Mouse (Mus musculus) erythroblast, embryonic 14.5 days (primary cell): ENCODE measurements around the gene Cryba2.

Experiments used
- GATA1 ChIP-seq: IDR thresholded peaks from 2 replicates; pipeline ENCODE4 v1.6.1; 2012; ENCODE audit warnings: low read length, inconsistent platforms, mixed read lengths
- TAL1 ChIP-seq: IDR thresholded peaks from 3 replicates; pipeline ENCODE4 v1.6.1; 2012; ENCODE audit warnings: low read length, inconsistent platforms, mixed read lengths

GRCm38 (mm10) chr1:74859223-74859984 lies 33.5 kb downstream of the Cryba2 start:
- no peak for TF ChIP-seq TAL1
- TF ChIP-seq GATA1: no peak
